Mouse (Mus musculus) frontal cortex, adult (tissue): ENCODE measurements around the gene Apol7c.
"Not testable (repeated sequence)": the region's sequence is repeated elsewhere in the genome, so short reads cannot be mapped to it uniquely, and the experiment has no call there.

Experiments
- ATAC-seq: cut with Nextera tagmentation; 2 replicates; pipeline ENCODE4 v1.9.2; 2017; ENCODE audit warnings: mild to moderate bottlenecking, moderate library complexity, mixed read lengths; ENCODE audit not compliant: low TSS enrichment

Gene Apol7c

DNA sequence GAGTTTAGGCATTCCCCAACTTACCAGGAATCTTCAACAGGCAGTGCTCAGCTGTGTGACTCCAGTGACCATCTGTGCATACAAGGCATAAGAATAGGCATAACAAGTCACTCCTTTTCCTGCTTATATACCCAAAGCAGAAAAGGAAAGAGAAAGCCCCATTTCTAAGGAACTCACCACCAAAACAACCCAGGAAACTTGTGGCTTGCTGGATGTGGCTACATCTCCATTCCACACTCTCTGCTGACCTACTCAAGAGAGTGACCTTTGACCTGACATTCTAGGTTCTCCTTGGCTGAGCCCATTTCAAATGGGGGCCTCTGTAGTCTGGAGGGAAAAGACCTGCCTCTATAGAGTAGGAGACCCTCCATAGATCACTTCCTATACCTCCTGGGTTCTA, at the start of gene Apol7c:
Gene Apol7c, minus strand, starts transcription at position 101 of the 400 bp plus-strand sequence.
- ATAC-seq, result no peak

GRCm38 (mm10) chr15:77581681-77582080, 48.6 kb upstream of the Apol7c start:
- no peak for ATAC-seq

DNA sequence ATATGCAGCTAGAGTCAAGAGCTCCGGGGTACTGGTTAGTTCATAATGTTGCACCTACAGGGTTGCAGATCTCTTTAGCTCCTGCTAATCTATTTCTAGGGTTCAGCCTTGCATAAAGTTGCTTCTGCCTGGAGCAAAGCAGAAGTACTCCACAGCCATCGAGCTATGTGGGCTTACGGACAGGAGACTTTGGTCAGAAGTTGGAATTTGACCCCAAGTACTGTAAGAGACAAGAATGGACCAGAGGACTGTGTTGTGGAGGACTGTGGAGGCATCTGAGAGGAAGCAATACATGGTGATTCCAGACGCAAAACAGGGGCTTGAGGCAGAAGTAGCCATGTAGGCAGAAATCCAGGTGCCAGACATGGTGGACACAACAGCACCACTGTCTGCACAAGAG, 46.2 kb upstream of the Apol7c start:
- no peak for ATAC-seq

DNA sequence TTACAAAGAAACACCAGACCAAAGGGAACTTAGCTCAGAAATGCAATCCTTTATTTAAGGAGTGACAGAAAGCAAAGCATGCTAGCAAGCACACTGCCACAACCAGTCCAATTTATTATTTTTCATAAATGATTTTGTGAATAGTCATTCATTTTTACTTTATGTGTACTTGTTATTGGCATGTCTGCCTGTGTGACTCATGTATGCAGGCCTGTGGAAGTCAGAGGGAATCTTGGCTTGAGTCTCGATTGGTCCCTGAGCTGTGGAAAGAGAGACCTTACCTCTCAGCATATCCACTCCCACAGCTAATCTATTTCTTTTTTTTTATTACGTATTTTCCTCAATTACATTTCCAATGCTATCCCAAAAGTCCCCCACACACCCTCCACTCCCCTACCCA, 45.7 kb upstream of the Apol7c start:
- ATAC-seq, result no peak

DNA sequence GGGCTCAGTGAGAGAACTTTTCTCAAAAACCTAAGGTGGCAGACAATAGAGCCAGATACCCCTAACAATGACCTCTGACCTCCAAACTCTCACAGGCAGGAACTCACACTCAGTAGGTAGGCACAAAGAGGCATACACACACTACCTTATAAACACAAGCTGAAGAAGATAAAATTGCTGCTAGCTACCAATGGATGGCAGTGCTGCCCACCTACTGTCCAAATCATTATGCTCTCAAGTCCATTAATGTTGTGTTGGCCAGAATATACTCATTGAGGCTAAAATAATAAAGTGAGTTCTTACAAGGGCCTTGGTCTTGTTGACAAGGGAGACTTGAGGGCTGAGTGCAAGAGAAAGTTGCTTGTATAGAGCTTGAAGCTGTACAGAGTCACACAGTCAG, 30.1 kb upstream of the Apol7c start:
- no peak for ATAC-seq

DNA sequence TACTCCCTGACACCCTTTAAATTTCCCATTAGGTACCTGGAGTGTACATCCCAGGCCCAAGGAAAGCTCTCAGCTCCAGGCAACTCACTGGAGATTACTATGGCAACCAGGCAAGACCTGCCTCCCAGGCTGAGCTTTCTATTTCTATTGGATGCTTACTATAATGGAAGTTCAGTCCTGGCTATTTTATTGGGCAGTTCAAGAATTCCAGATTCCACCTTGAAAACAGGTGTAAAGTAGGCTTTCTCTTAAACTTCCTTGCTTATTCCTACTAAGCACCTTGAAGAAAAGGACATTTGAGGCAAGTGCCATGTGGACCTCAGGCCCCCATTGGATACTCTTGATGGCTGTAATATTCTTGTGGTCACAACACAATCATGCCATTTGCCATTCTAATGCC, 28.7 kb upstream of the Apol7c start, which contains the start of gene 1700025B11Rik:
Gene 1700025B11Rik, minus strand, starts transcription at position 101 of the 400 bp plus-strand sequence.
- no peak for ATAC-seq

GRCm38 (mm10) chr15:77539221-77539620, 6.1 kb upstream of the Apol7c start:
- ATAC-seq, result not testable (repeated sequence)

DNA sequence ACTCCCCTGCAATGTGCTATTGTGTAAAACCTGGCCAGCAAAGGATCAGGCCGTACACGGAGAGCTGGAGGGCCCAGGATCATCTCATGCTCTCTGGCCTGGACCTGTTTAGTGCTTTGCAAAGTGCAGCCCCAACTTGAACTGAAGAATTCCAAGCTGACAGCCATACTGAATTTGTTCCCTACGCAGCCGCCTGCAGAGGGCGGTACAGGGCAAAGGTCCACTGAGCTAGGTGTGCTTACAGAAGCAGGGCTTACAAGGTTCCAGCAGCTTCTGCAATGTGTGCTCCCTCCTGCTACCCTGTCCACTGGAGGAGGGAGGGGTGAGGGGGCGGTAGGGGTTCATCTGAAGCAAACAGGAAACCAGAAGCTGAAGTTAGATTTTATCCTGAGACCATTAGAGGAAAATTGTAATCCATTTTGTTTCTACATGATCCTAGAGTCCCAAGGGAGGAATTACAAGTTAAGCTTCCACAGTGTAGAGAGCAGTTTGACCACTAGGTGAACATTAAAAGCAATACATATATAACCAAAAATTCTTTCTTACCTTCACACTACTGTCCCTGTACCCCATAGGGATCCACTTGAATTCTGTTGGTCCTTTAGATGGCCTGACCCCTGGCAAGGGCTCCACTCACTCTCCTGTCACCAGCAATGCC, 9.8 kb downstream of the Apol7c start:
- ATAC-seq, result not testable (repeated sequence)

DNA sequence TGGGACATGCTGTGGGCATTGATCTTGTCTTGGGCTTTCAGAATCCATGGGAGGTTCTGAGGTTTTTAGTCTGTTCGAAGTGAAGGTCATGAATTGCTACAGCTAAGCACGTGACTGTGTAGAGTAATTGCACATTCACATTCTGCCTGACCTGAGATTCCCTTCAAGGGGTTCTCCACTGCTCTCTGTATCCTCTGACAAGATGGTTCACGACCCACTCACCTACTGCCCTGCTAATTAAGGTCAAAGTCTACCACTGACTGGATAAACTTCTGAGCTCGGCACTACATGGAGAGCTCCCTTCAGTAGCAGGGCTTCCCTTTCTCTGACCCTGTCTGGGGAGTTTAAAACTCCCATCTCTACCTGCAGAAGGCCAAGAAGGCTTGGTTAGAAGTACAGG, 12.5 kb downstream of the Apol7c start:
- not testable (repeated sequence) for ATAC-seq

DNA sequence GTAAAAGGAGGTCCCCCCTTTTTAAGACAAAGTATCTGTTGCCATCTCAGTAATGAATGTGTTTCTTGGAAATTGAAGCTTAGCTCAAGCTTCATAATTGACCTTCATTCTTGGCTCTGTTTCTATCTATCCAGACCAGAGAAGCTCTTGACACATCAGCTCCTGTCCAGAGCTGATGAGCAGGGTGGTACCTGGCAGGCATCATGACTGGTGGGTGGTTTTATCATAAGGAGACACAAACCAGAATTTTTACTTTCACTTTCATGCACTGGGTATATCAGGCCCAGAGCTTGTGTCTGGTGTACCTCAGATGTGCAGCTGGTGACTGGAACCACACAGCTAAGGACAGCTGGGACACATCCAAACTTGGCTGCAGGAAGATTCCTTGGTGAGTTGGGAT, 25.1 kb downstream of the Apol7c start, which contains the start of gene Apol11a:
Gene Apol11a, plus strand, starts transcription at position 306 of the 400 bp plus-strand sequence.
- ATAC-seq, result not testable (repeated sequence)

DNA sequence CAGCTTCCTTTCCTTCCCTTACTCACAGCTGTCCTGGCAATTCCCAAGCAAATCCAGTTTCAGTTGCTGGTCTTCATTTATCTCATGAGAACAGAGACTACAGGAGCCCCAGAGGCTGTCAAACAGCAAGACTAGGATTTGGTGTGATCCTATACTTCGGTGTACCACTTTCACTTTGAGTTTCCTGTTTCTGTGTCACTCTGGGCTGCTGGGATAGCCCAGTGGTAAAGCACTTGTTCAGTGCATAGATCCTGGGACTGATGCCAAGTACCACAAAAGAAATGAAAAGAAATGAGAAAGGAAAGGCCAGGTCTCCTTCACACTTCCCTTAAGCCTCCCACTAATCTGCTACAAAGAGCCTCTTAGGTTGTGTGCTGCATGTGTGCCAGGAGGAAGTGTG, 38.4 kb downstream of the Apol7c start:
- not testable (repeated sequence) for ATAC-seq

- not testable (repeated sequence) for ATAC-seq
Observed at GRCm38 (mm10) chr15:77493181-77493580, 39.9 kb downstream of the Apol7c start.

DNA sequence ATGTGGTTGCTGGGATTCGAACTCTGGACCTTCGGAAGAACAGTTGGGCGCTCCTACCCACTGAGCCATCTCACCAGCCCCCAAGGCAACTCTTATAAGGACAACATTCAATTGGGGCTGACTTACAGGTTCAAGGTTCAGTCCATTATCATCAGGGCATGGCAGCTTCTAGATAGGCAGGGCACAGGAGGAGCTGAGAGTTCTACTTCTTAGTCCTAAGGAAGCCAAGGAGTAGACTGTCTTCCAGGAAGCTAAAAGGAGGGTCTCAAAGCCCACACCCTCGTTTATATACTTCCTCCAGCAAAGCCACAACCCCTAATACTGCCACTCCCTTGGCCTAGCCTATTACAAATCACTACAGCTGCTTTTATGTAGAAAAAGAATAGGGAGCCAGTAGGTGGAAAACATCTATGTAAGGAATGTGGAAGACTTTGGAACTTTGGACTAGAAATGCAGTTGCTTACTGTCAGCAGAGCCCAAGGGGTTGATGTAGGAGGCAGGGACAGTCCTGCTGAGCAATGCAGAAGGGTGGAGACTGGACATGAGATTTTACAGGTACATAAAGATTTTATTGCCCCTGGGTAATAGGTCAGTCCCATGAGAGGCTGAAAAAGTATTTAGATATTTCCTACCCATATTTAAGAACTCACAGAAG, 50.8 kb downstream of the Apol7c start:
- no peak for ATAC-seq

DNA sequence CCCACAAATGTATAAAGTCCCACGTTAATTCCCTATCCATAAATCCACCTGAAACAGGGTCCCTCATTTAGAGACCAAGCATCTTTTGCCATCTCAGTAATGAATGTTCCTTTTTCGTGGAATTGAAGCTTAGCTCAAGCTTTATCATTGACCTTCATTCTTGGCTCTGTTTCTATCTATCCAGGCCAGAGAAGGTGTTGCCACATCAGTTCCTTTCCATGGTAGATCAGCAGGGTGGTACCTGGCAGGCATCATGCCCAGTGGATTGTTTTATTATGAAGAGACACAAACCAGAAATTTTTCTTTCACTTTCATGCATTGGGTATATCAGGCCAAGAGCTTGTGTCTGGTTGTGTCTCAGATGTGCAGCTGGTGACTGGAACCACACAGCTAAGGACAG, 56.4 kb downstream of the Apol7c start, which contains the start of gene Apol10a:
Gene Apol10a, plus strand, starts transcription at position 355 of the 400 bp plus-strand sequence.
- ATAC-seq, result not testable (repeated sequence)
